Mouse (Mus musculus): ENCODE data around the gene Lrg1.

DNA sequence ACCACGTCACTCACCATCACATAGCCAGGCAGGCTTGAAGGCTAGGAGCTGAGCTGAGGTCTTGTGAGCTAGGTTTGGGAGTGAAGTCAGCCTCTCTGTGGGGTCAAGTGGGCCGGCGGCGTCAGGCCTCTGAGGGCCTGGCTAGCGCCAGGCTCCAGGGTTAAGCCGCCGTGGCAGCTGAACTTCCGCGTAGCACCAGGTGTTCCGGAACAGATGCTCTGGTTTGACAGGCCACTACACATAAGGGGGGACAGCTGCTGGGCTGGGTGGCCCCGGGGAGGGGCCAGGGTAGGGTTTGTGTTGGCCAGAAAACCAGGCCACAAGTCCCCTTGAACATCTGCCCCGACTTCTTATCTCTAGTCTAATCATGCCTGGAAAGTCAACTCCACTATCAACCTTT, 25.6 kb upstream of the Lrg1 start:
- no peak for TF ChIP-seq CTCF (IDR thresholded peaks at IDR 0.05; ENCODE audit: extremely low read depth, insufficient read depth, low read length)
- no peak for TF ChIP-seq POLR2A (IDR thresholded peaks at IDR 0.05; ENCODE audit: extremely low read depth, insufficient read depth, low read length)
